Mouse (Mus musculus) T-helper 2 cell (primary cell): ENCODE data around the gene 0610037L13Rik.

ENCODE experiments used
- in situ Hi-C: fragments of 300-600 bp; cut with MboI, MseI; formaldehyde crosslinking; loops from one replicate; pipeline ENCODE4 v1.15.1; 2025; ENCODE audit warnings: high pct_unique_total_duplicates

0610037L13Rik gene

GRCm38 (mm10) chr4:107889731-107890432, at the start of gene 0610037L13Rik:
TSS of gene 0610037L13Rik (plus strand) at chr4:107889813.
- in situ Hi-C loops: loop anchor here (10.0 kb wide), 1 partner anchor 945 kb away; the partner anchor contains the start of genes Btf3l4 and Txndc12

GRCm38 (mm10) chr4:107843687-107844086, 45.9 kb upstream of the 0610037L13Rik start:
- in situ Hi-C loops: no loop called here

- in situ Hi-C loops: no loop called here
These were observed 44.6 kb upstream of the 0610037L13Rik start for GRCm38 (mm10) chr4:107844971-107845370.

GRCm38 (mm10) chr4:107846795-107847194, 42.8 kb upstream of the 0610037L13Rik start:
- in situ Hi-C loops: no loop called here

- in situ Hi-C loops: no loop called here
These were observed 41.1 kb upstream of the 0610037L13Rik start for GRCm38 (mm10) chr4:107848546-107848945.

- in situ Hi-C loops: loop anchor here (5.0 kb wide), 1 partner anchor 117 kb away; no protein-coding TSS in a partner anchor
These were observed 40.0 kb upstream of the 0610037L13Rik start for GRCm38 (mm10) chr4:107849621-107850020.

- in situ Hi-C loops: loop anchor here (5.0 kb wide), 1 partner anchor 118 kb away; no protein-coding TSS in a partner anchor
These were observed 39.5 kb upstream of the 0610037L13Rik start for GRCm38 (mm10) chr4:107850091-107850490.

GRCm38 (mm10) chr4:107853333-107853732, 36.3 kb upstream of the 0610037L13Rik start:
- in situ Hi-C loops: loop anchor here (5.0 kb wide), 1 partner anchor 121 kb away; no protein-coding TSS in a partner anchor

- in situ Hi-C loops: loop anchor here (5.0 kb wide), 1 partner anchor 122 kb away; no protein-coding TSS in a partner anchor
These were observed 35.8 kb upstream of the 0610037L13Rik start for GRCm38 (mm10) chr4:107853836-107854235.

GRCm38 (mm10) chr4:107856958-107857686, 32.5 kb upstream of the 0610037L13Rik start:
- in situ Hi-C loops: no loop called here

- in situ Hi-C loops: no loop called here
These were observed 30.6 kb upstream of the 0610037L13Rik start for GRCm38 (mm10) chr4:107858995-107859394.

- in situ Hi-C loops: no loop called here
These were observed 24.7 kb upstream of the 0610037L13Rik start for GRCm38 (mm10) chr4:107864866-107865265.

- in situ Hi-C loops: loop anchor here (10.0 kb wide), 1 partner anchor 955 kb away; the partner anchor contains the start of genes Btf3l4 and Txndc12
These were observed 10.2 kb upstream of the 0610037L13Rik start, which contains the start of gene Magoh for GRCm38 (mm10) chr4:107879254-107880050. TSS of gene Magoh (plus strand) at chr4:107879755.

- in situ Hi-C loops: loop anchor here (10.0 kb wide), 1 partner anchor 953 kb away; the partner anchor contains the start of genes Btf3l4 and Txndc12
These were observed 8.0 kb upstream of the 0610037L13Rik start for GRCm38 (mm10) chr4:107881631-107882030.

GRCm38 (mm10) chr4:107886371-107886770, 3.2 kb upstream of the 0610037L13Rik start:
- in situ Hi-C loops: loop anchor here (10.0 kb wide), 1 partner anchor 948 kb away; the partner anchor contains the start of genes Btf3l4 and Txndc12

- in situ Hi-C loops: loop anchor here (10.0 kb wide), 1 partner anchor 945 kb away; the partner anchor contains the start of genes Btf3l4 and Txndc12
These were observed 255 bp upstream of the 0610037L13Rik start for GRCm38 (mm10) chr4:107889385-107889730.

- in situ Hi-C loops: no loop called here
These were observed 3.0 kb downstream of the 0610037L13Rik start for GRCm38 (mm10) chr4:107892663-107893062.

- in situ Hi-C loops: loop anchor here (5.0 kb wide), 1 partner anchor 93 kb away; no protein-coding TSS in a partner anchor
These were observed 9.8 kb downstream of the 0610037L13Rik start for GRCm38 (mm10) chr4:107899211-107899927.

- in situ Hi-C loops: no loop called here
These were observed 10.6 kb downstream of the 0610037L13Rik start for GRCm38 (mm10) chr4:107900206-107900605.

- in situ Hi-C loops: no loop called here
These were observed 14.6 kb downstream of the 0610037L13Rik start for GRCm38 (mm10) chr4:107904252-107904651.
